8 mouse cellular contexts compared by ENCODE assay signal in the genomic region with DNA sequence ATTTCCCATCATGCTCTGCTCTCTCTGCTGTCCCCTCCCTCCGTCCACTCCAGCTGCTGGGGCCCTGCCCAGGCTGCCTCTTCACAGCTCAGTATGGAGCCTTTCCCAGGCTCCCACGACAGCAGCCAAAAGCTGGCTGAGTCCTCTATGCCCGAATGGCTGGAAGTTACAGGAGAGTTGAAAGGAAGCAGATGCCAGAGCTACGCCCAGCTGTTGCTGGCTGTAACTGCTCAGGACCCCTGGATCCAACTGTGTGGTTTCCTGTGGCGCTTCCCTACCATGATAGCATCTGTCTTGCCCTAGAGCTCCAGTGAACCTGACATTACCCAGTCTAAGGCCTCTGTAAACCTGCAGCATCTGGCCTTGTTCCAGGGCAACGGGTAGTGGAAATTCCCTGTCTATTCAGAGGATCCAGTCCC. TPM values are rescaled to one million over a fixed set of nuclear protein-coding genes. Genes with fewer than 3 reads are reported as not detected.
DNase-seq lines count a peak whose midpoint lies in the region; ATAC-seq and TF ChIP-seq lines count a peak whose summit lies in the region.
"Had no signal": no experiment of that assay in that cellular context is flagged by ENCODE, and none has a peak within 500 bp of the region (broad histone marks: within the 10 kb centered on the region; RNA-seq: fewer than 3 reads in every experiment).

No protein-coding gene starts in this region.

- H3K27me3 ChIP-seq in lung, postnatal 0 days (replicated peaks; ENCODE audit: insufficient read depth, low read length): no peaks in the 10 kb centered on the region
- H3K27me3 ChIP-seq in kidney, adult 2 months (replicated peaks; ENCODE audit: control insufficient read depth, insufficient read depth, low read length): no peaks in the 10 kb centered on the region
- no peaks in the 10 kb centered on the region; the same call in 1 of the 2 replicates for H3K27me3 ChIP-seq in neural tube, embryonic 13.5 days

- 0 out of 2 replicates have a peak, but pooled peaks have one; percentile 12 for TF ChIP-seq EP300 in lung, postnatal 0 days (IDR thresholded peaks at IDR 0.05)

- no peak overlapping the region for H3K27ac ChIP-seq in lung, postnatal 0 days (ENCODE audit: low read length)
- H3K27ac ChIP-seq in kidney, adult 2 months (ENCODE audit: insufficient read depth, low read depth, low read length): no peak overlapping the region
- H3K27ac ChIP-seq in neural tube, embryonic 13.5 days (replicated peaks): peak overlapping the region; percentile 49

- H3K9ac ChIP-seq in lung, postnatal 0 days (replicated peaks; ENCODE audit: low read depth): no peak overlapping the region
- H3K9ac ChIP-seq in neural tube, embryonic 13.5 days: no peak overlapping the region

- intact Hi-C loops in left cerebral cortex, postnatal 36 days (cut with DNase I): no loop called here

- no peaks in the 10 kb centered on the region for H3K9me3 ChIP-seq in lung, postnatal 0 days (ENCODE audit: low read length)
- no peaks in the 10 kb centered on the region for H3K9me3 ChIP-seq in neural tube, embryonic 13.5 days

- no peak overlapping the region for H3K4me2 ChIP-seq in lung, postnatal 0 days (replicated peaks; ENCODE audit: low read depth, low read length)
- no peak overlapping the region for H3K4me2 ChIP-seq in neural tube, embryonic 13.5 days

- H3K4me1 ChIP-seq in lung, postnatal 0 days (ENCODE audit: insufficient read depth, low read depth, low read length): peaks cover 3% of the 10 kb centered on the region; the same call in 1 of the 2 replicates
- no peaks in the 10 kb centered on the region for H3K4me1 ChIP-seq in kidney, adult 2 months (ENCODE audit: control insufficient read depth, insufficient read depth, low read length)
- H3K4me1 ChIP-seq in neural tube, embryonic 13.5 days (replicated peaks): peaks cover 32% of the 10 kb centered on the region

- no peak for TF ChIP-seq POLR2A in kidney, adult 2 months (IDR thresholded peaks at IDR 0.05; ENCODE audit: low read depth, low read length)

- no peak overlapping the region for H3K4me3 ChIP-seq in lung, postnatal 0 days (ENCODE audit: low read depth, low read length)
- H3K4me3 ChIP-seq in kidney, adult 2 months (ENCODE audit: insufficient read depth, low read depth, low read length): no peak overlapping the region
- no peak overlapping the region for H3K4me3 ChIP-seq in neural tube, embryonic 13.5 days
- H3K4me3 ChIP-seq: myocyte had no signal

- peak; percentile 57 for DNase-seq in lung, postnatal 0 days (ENCODE audit: low spot score)
- no peak for DNase-seq in lung, postnatal 36 days
- DNase-seq in gastrocnemius, postnatal 4 days (ENCODE audit: low spot score in 2 of 2): peak; percentile 25 to 47
- DNase-seq in kidney, adult 2 months: peak; percentile 54
- no peak for DNase-seq in left cerebral cortex, adult 9 months (ENCODE audit: low spot score in 2 of 2)
- no peak for DNase-seq in left cerebral cortex, postnatal 36 days (ENCODE audit: low spot score in 2 of 2)

- 16% methylated on average over 6 of the region's 6 CpGs for WGBS in lung, postnatal 0 days
- 28% methylated on average over 6 of the region's 6 CpGs for WGBS in kidney, adult 2 months
- WGBS in neural tube, embryonic 13.5 days: 37% methylated on average over 6 of the region's 6 CpGs

- ATAC-seq in lung, postnatal 0 days: peak; percentile 76
- ATAC-seq in neural tube, embryonic 13.5 days (ENCODE audit: low read depth): peak; percentile 64; the same call in 1 of the 2 replicates

- no peak for TF ChIP-seq CTCF in lung, postnatal 0 days (IDR thresholded peaks at IDR 0.05)
- TF ChIP-seq CTCF in kidney, adult 2 months (conservative IDR thresholded peaks at IDR 0.05; ENCODE audit: insufficient read depth, insufficient read length, low read depth, low read length): no peak

- no peaks in the 10 kb centered on the region for H3K36me3 ChIP-seq in lung, postnatal 0 days (ENCODE audit: insufficient read depth, low read length)
- no peaks in the 10 kb centered on the region for H3K36me3 ChIP-seq in kidney, adult 2 months (ENCODE audit: control insufficient read depth, insufficient read depth, low read length)
- no peaks in the 10 kb centered on the region for H3K36me3 ChIP-seq in neural tube, embryonic 13.5 days

RNA-seq across cellular contexts. Expression of a gene that starts 20.6 kb away (rescaled TPM):
- polyA plus RNA-seq in lung, postnatal 0 days (2015; fragmentation: Nextera tagmentation; extraction: Ambion mirVana): 1.3 and 1.5 TPM in 2 replicates
- total RNA-seq in gastrocnemius, postnatal 4 days (2021): under 1 TPM in 1 of 2 experiments, not detected in 1; 0.08 TPM
- polyA plus RNA-seq in kidney, adult 2 months (2012; rRNA removed): 0.08 and 0.14 TPM in 2 replicates
- 0.82 and 1.0 TPM in 2 replicates for polyA plus RNA-seq in neural tube, embryonic 13.5 days (2015; fragmentation: Nextera tagmentation; extraction: Ambion mirVana)
- total RNA-seq in left cerebral cortex, postnatal 36 days (2021): under 1 TPM; 0.11 to 0.17 TPM

Comparison
In these comparisons a context has a peak if more than half of its experiments do, and no peak if none do; other contexts are left out.
1. DNase-seq: peak in lung, postnatal 0 days (single experiment), gastrocnemius, postnatal 4 days (2 of 2) and kidney, adult 2 months (single experiment); none in lung, postnatal 36 days (single experiment), left cerebral cortex, adult 9 months (0 of 2) and left cerebral cortex, postnatal 36 days (0 of 2).